Mouse (Mus musculus) mouse embryonic stem cell (cell line): Measurements from ENCODE around the gene Cul4a.
"Not testable (repeated sequence)": the region's sequence is repeated elsewhere in the genome, so short reads cannot be mapped to it uniquely, and the experiment has no call there.

Experiments used
- in situ Hi-C, 2 experiments: fragments of 300-500 bp; cut with MboI; formaldehyde crosslinking; loops; 1 replicate in 1 of 2; 3 replicates in 1 of 2; pipeline ENCODE4 v1.14.3; 2019 to 2020; ENCODE audit warnings: low sequenced_read_pairs in 2 of 2, low pct_unique_long_range_greater_than_20kb in 1 of 2, mixed read lengths in 1 of 2; ENCODE audit not compliant: unreplicated experiment in 1 of 2

Gene Cul4a

GRCm38 (mm10) chr8:13105087-13105881 lies at the start of gene Cul4a, which contains the start of gene Pcid2:
TSS of gene Cul4a (plus strand) at chr8:13105621.
TSS of gene Pcid2 (minus strand) at chr8:13105459.
- in situ Hi-C loops: no loop called here

GRCm38 (mm10) chr8:13057351-13057750 lies 48.1 kb upstream of the Cul4a start:
- in situ Hi-C loops: no loop called here

- in situ Hi-C loops: no loop called here
Measured at GRCm38 (mm10) chr8:13060441-13061150, 44.8 kb upstream of the Cul4a start, which contains the start of gene Proz. TSS of gene Proz (plus strand) at chr8:13060914.

- in situ Hi-C loops: no loop called here
Measured at GRCm38 (mm10) chr8:13063112-13063511, 42.3 kb upstream of the Cul4a start.

DNA sequence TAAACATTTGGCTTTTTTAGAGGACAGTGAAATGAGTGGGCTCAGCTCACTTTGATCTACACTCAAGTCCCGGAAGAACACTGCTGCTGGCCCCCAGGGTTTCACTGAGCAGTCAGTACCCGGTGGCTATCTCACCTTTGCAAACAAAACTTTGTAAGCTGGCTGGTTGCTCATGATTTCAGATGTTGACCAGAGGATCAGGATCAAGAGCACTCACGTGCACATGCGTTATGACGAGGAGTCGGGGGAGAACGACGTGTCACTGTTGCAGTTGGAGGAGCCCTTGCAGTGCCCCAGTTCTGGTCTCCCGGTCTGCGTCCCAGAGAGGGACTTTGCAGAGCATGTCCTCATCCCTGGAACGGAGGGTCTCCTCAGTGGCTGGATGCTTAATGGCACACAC lies 32.2 kb upstream of the Cul4a start:
- in situ Hi-C loops: no loop called here

- in situ Hi-C loops: no loop called here
Measured at GRCm38 (mm10) chr8:13075044-13075443, 30.4 kb upstream of the Cul4a start.

DNA sequence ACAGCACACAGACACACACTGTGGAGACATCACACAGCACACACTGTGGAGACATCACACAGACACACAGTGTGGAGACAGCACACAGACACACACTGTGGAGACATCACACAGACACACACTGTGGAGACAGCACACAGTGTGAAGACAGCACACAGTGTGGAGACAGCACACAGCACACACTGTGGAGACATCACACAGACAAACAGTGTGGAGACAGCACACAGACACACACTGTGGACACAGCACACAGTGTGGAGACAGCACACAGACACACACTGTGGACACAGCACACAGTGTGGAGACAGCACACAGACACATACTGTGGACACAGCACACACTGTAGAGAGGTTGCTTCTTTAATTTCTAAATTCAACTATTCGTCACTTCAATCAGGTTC lies 29.8 kb upstream of the Cul4a start:
- in situ Hi-C loops: not testable (repeated sequence)

- in situ Hi-C loops: no loop called here
Measured at GRCm38 (mm10) chr8:13077542-13077941, 27.9 kb upstream of the Cul4a start.

DNA sequence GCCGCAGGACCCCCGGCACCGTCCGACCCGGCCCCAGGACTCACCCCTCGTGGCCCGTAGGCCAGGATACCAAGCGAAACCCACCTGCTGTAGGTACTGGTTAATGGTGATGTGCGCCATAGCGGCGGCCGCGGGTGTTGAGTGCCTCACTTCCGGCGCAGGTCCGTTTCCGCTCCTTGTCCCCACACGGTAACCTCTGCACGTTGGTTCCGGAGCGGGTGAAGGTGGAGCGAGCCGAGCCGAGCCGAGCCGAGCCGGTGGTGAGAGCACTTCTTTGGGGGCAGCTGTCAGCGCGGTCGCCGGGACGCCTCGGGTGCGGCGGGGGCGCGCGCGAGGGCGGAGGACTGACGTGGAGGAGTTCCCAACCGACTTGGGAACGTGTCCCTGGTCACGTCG lies 732 bp upstream of the Cul4a start:
- in situ Hi-C loops: no loop called here

DNA sequence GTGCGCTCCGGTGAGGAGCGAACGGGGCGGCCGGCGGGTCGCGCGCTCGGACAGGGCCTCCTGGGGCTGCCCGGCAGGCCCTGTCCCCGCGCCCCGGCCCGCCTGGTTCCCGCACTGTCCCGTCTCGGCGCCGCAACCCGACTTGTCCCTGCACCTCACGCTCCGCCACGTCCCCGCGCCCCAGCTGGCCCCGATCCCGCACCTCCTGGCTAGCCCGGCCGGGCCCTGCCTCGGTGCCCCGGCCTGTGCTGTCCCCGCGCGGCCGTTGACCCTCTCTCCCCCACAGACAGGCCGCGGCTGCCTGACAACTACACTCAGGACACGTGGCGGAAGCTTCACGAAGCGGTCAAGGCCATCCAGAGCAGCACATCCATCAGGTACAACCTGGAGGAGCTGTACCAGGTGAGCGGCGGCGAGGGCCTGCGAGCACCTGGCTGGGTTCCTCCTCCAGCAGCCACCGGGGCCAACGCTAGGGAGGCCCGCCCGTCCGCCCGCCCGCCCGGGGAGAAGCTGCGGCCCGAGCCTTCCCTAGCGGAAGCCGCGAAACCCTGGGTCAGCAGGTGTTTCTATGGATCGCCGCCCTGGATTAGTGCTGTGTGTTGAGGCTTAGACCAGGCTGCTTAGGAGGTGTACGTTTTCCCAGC lies 609 bp downstream of the Cul4a start:
- in situ Hi-C loops: no loop called here

GRCm38 (mm10) chr8:13107990-13108638 lies 2.7 kb downstream of the Cul4a start:
- in situ Hi-C loops: no loop called here

- in situ Hi-C loops: no loop called here
Measured at GRCm38 (mm10) chr8:13108967-13109366, 3.5 kb downstream of the Cul4a start.

DNA sequence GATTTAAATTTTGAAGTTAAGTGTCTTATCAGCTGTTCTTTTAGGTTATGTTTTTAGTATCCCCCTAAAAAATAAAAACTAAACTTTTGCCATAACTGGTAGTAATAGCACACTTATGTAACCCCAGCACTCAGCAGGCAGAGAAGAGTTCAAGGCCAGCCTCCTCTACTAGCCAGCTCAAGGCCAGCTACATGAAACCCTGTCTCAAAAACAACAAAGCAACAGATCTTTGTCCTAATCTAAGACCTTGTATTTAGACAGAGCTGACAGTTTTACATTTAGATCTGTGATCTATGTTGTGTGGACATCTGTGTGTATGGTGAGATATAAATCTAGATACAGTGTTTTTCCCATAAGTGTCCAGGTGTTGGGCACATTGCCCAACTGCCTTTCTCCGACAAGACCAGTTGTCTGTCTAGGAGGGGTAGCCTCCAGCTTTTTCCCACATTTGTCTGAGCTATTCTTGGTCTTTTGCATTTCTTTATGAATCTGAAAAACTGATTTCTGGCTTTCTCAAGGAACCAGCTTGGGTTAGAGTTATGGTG lies 4.1 kb downstream of the Cul4a start:
- in situ Hi-C loops: no loop called here

DNA sequence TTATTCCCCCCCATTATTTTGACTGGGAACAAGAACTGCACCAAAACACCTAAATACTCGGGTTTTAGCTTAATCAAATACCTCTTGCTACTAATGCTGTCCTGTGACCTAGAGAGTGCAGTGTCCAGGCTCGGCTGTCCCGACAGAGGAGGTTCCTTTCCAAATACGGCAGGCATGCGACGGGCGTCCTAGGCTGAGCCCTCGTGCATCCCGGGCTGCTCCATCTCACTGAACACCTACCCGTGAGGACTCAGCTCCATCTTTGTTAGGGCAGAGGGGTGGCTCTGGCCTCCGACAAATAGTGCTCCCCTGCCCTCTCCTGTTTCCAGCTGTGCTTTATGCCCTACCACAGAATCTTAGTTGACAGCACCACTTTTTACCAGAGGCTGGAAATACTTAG lies 6.5 kb downstream of the Cul4a start:
- in situ Hi-C loops: no loop called here

GRCm38 (mm10) chr8:13113232-13113631 lies 7.8 kb downstream of the Cul4a start:
- in situ Hi-C loops: no loop called here

DNA sequence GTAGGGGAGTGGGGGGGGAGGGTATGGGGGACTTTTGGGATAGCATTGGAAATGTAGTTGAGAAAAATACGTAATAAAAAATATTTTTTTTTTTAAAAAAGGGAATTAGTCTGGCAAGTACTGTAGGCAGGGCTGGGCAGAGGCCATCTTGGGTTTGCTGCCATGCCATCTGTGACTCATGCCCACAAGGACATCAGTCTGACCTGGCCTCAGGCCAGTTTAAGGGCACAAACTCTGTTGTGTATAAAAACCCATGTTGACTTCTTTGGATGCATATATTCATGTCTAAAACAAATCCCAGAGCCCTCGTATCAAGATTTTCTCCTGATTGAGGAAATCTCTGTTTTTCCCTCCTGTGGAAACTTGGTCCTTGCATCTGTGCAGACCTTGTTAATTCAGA lies 11.7 kb downstream of the Cul4a start:
- in situ Hi-C loops: no loop called here

- in situ Hi-C loops: no loop called here
Measured at GRCm38 (mm10) chr8:13118516-13118915, 13.1 kb downstream of the Cul4a start.

DNA sequence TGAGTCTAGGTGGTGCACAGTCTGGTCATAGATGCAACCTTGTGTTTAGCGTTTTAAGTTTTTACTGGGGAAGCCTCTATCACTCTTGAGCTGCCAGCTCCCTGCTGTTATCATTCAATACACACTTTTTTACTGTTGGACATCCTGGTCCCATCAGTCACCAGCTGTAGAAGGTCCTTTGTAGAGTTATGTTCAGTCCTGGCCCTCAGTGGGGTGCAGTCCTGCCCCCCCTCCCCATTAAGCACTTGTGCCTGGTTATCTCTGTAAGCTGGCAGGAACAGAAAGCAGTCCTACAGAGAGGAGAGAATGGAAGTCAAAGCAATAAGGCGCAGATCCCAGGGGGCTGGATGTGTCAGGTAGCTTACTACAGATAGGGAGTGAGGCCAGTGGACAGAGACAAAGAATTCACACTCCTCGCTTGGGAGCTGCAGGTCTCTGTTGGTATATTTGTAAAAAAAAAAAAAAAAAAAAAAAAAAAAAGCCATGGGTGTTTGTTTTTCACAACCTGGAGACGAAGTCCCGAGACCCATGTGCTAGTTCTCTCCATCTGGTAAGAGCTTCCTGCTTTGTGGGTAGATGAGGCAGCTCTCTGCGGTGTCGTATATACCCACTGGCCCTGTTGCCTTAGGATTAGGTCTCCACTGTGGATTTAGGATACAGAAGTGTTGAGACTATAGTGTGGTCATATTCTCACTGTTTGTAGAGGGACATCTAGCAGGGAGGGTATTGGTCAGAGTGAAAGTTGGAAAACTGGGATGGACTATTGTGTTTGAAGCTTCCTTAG lies 15.7 kb downstream of the Cul4a start:
- in situ Hi-C loops: no loop called here
